Mouse (Mus musculus) bone marrow macrophage, adult 2 months (primary cell): ENCODE results near the gene Nab1.

ENCODE experiments used
- CTCF ChIP-seq: IDR thresholded peaks from 2 replicates; pipeline ENCODE4 v1.5.1; 2012; ENCODE audit warnings: low read depth, mild to moderate bottlenecking, low read length, moderate library complexity
- POLR2A ChIP-seq: IDR thresholded peaks from 2 replicates; pipeline ENCODE4 v1.6.1; 2012; ENCODE audit warnings: mild to moderate bottlenecking, low read depth, low read length, borderline replicate concordance

DNA sequence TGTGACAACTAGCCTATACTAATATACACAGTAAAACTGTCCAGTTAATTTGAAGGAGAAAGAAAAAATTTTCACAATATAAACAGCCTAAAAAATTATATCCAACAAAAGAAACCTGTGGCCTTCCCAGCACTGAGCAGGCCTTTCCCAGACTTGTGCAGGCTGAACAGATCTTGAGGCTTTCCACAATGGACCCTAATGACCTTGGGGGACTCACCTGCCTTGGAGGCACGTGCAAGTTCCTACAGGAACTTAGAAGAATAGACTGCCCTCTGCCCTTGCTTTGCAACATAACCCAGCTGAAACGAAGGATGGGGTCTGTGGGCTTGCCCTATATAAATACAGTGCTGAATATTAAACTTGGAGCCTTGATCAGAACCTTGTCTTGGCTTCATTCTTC lies 26.8 kb upstream of the Nab1 start:
- TF ChIP-seq POLR2A (no peak), CTCF (no peak)
